Mouse (Mus musculus): ENCODE measurements around the gene Nup214.

Nup214 gene

DNA sequence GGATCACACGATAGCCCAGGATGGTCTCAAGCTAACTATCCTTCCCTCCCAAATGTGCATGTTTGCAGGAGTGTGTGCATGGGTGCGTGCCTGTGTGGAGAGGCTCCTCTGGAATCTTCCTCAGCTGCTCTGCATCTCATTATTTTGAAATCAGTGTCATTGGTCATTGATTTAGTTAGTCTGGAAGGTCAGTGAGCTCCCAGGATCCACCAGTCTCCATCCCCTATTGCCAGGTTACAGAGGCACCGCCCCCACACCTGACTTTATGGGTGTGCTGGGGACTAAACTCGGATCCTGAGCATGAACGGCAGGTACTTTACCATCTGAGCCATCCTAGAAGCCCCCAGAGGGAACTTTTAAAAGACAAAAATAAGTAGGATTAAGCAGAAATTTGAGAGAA lies 128.7 kb downstream of the Nup214 start:
- DNase-seq (ENCODE audit: low spot score) = no peak

DNA sequence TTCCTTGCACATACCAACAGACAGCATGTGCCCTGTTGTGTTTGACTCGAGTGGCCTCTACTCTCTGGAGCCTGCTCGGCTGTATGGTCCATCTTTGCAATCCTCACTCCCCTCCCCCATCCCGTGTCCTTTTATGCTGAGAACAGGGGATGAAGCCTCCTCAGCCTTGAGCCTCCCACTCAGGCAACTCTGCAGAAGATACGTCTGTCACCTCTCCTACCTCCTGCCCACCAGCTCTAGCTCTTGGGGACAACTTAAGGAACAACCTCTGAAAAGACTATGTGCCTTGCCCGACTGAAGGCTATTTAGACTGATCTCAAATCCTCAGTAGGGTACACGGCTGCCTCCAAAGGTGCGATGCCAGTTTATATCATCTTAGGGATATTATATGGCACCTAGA lies 129.3 kb downstream of the Nup214 start:
- DNase-seq (ENCODE audit: low spot score) = no peak
